Mouse (Mus musculus) MEL-GATA-1-ER (cell line): ENCODE data around the gene Zmynd15.

ENCODE experiments used
- DNase-seq: peaks from one replicate; pipeline ENCODE4 v3.0.0-alpha.2; 2012; ENCODE audit warnings: low read depth; ENCODE audit errors: extremely low read depth

Gene Zmynd15

GRCm38 (mm10) chr11:70504970-70505369, 45.7 kb downstream of the Zmynd15 start, which contains the start of gene Tm4sf5:
Tm4sf5 (plus strand) TSS chr11:70505244.
- DNase-seq, result peak; percentile 17

GRCm38 (mm10) chr11:70506385-70506784, 47.2 kb downstream of the Zmynd15 start:
- peak; percentile 52 for DNase-seq

- DNase-seq, result no peak
These were observed 47.8 kb downstream of the Zmynd15 start for GRCm38 (mm10) chr11:70506962-70507515.

- DNase-seq, result no peak
These were observed 50.7 kb downstream of the Zmynd15 start for GRCm38 (mm10) chr11:70509753-70510564.

- DNase-seq, result no peak
These were observed 52.0 kb downstream of the Zmynd15 start for GRCm38 (mm10) chr11:70511242-70511641.

GRCm38 (mm10) chr11:70511825-70512224, 52.6 kb downstream of the Zmynd15 start:
- DNase-seq, result no peak

GRCm38 (mm10) chr11:70512709-70513342, 53.6 kb downstream of the Zmynd15 start:
- DNase-seq, result no peak

GRCm38 (mm10) chr11:70513520-70513919, 54.3 kb downstream of the Zmynd15 start:
- DNase-seq, result no peak

- no peak for DNase-seq
These were observed 55.1 kb downstream of the Zmynd15 start, which contains the start of gene Vmo1 for GRCm38 (mm10) chr11:70514288-70514687. Vmo1 (minus strand) TSS chr11:70514616.
